Mouse (Mus musculus) E14TG2a.4 (cell line): ENCODE results near the gene Wipf3.

Source experiments
- H3K27me3 ChIP-seq: 2 replicates; pipeline ENCODE4 v1.6.1; 2014; ENCODE audit warnings: low read length, control low read depth; ENCODE audit not compliant: insufficient read depth
- H3K36me3 ChIP-seq: 2 replicates; pipeline ENCODE4 v1.6.1; 2014; ENCODE audit warnings: low read length, control low read depth; ENCODE audit not compliant: insufficient read depth
- H3K4me1 ChIP-seq: replicated peaks from 2 replicates; pipeline ENCODE4 v1.6.1; 2014; ENCODE audit warnings: low read depth, low read length, control low read depth
- H3K4me3 ChIP-seq: replicated peaks from 2 replicates; pipeline ENCODE4 v1.5.1; 2014; ENCODE audit warnings: mild to moderate bottlenecking, low read length
- H3K9me3 ChIP-seq: 2 replicates; pipeline ENCODE4 v1.6.1; 2014; ENCODE audit warnings: low read length, control low read depth
- CTCF ChIP-seq: conservative IDR thresholded peaks from 2 replicates; pipeline ENCODE4 v1.5.1; 2014; ENCODE audit warnings: low read length
- NANOG ChIP-seq: IDR thresholded peaks from 2 replicates; pipeline ENCODE4 v1.6.1; 2014; ENCODE audit warnings: borderline replicate concordance, low read length, mixed read lengths
- POU5F1 ChIP-seq: IDR thresholded peaks from 2 replicates; pipeline ENCODE4 v1.6.1; 2014; ENCODE audit warnings: low read length, borderline replicate concordance

Gene Wipf3

GRCm38 (mm10) chr6:54429447-54430194, at the start of gene Wipf3:
Wipf3 (plus strand) TSS chr6:54429603.
- Histone ChIP-seq H3K4me3 (peak within 1 kb of the TSS; percentile 78), H3K27me3 (peaks cover 61% of the 10 kb centered on the region), H3K36me3 (no peaks in the 10 kb centered on the region), H3K9me3 (peaks cover 6% of the 10 kb centered on the region), H3K4me1 (peaks cover 23% of the 10 kb centered on the region)
- TF ChIP-seq CTCF (no peak), POU5F1 (no peak), NANOG (no peak)

GRCm38 (mm10) chr6:54382636-54383035, 46.8 kb upstream of the Wipf3 start:
- 0 out of 2 replicates have a peak, but pooled peaks cover under 1% of the 10 kb centered on the region for H3K27me3 ChIP-seq
- H3K9me3 ChIP-seq = peaks cover 12% of the 10 kb centered on the region
- no peaks in the 10 kb centered on the region for H3K4me1 ChIP-seq
- TF ChIP-seq NANOG (no peak), CTCF (no peak), POU5F1 (no peak)
- H3K4me3 ChIP-seq = no peak overlapping the region
- H3K36me3 ChIP-seq = no peaks in the 10 kb centered on the region

GRCm38 (mm10) chr6:54383893-54384524, 45.4 kb upstream of the Wipf3 start:
- H3K27me3 ChIP-seq = 0 out of 2 replicates have a peak, but pooled peaks cover 3% of the 10 kb centered on the region
- peaks cover 7% of the 10 kb centered on the region for H3K4me1 ChIP-seq
- H3K9me3 ChIP-seq = peaks cover 12% of the 10 kb centered on the region
- no peaks in the 10 kb centered on the region for H3K36me3 ChIP-seq
- TF ChIP-seq NANOG (no peak), POU5F1 (no peak), CTCF (no peak)
- H3K4me3 ChIP-seq = no peak overlapping the region

GRCm38 (mm10) chr6:54384777-54385176, 44.6 kb upstream of the Wipf3 start:
- 0 out of 2 replicates have a peak, but pooled peaks cover 5% of the 10 kb centered on the region for H3K27me3 ChIP-seq
- H3K9me3 ChIP-seq = peaks cover 12% of the 10 kb centered on the region
- H3K4me3 ChIP-seq = no peak overlapping the region
- H3K4me1 ChIP-seq = peaks cover 8% of the 10 kb centered on the region
- no peaks in the 10 kb centered on the region for H3K36me3 ChIP-seq
- TF ChIP-seq CTCF (no peak), POU5F1 (no peak), NANOG (no peak)

- Histone ChIP-seq H3K9me3 (peaks cover 12% of the 10 kb centered on the region), H3K27me3 (peaks cover 12% of the 10 kb centered on the region; the same call in 1 of the 2 replicates), H3K4me1 (peaks cover 8% of the 10 kb centered on the region), H3K36me3 (no peaks in the 10 kb centered on the region), H3K4me3 (no peak overlapping the region)
- TF ChIP-seq POU5F1 (no peak), NANOG (no peak), CTCF (no peak)
Observed at GRCm38 (mm10) chr6:54386429-54386828, 43.0 kb upstream of the Wipf3 start.

GRCm38 (mm10) chr6:54387044-54387443, 42.4 kb upstream of the Wipf3 start:
- peaks cover 8% of the 10 kb centered on the region for H3K4me1 ChIP-seq
- no peak for TF ChIP-seq CTCF
- no peak for TF ChIP-seq POU5F1
- TF ChIP-seq NANOG = no peak
- H3K27me3 ChIP-seq = peaks cover 12% of the 10 kb centered on the region; the same call in 1 of the 2 replicates
- H3K9me3 ChIP-seq = peaks cover 12% of the 10 kb centered on the region
- H3K4me3 ChIP-seq = no peak overlapping the region
- no peaks in the 10 kb centered on the region for H3K36me3 ChIP-seq

GRCm38 (mm10) chr6:54387751-54388150, 41.7 kb upstream of the Wipf3 start:
- H3K4me1 ChIP-seq = peaks cover 8% of the 10 kb centered on the region
- H3K4me3 ChIP-seq = no peak overlapping the region
- H3K9me3 ChIP-seq = peaks cover 8% of the 10 kb centered on the region
- H3K36me3 ChIP-seq = no peaks in the 10 kb centered on the region
- TF ChIP-seq NANOG (no peak), POU5F1 (no peak), CTCF (no peak)
- H3K27me3 ChIP-seq = peaks cover 15% of the 10 kb centered on the region; the same call in 1 of the 2 replicates

- no peak for TF ChIP-seq NANOG
- no peak for TF ChIP-seq POU5F1
- no peak for TF ChIP-seq CTCF
- Histone ChIP-seq H3K36me3 (no peaks in the 10 kb centered on the region), H3K4me3 (no peak overlapping the region), H3K4me1 (peaks cover 8% of the 10 kb centered on the region), H3K9me3 (no peaks in the 10 kb centered on the region), H3K27me3 (peaks cover 20% of the 10 kb centered on the region)
Observed at GRCm38 (mm10) chr6:54388690-54389275, 40.6 kb upstream of the Wipf3 start.
